Mouse (Mus musculus) urinary bladder, adult 2 months (tissue): ENCODE results near the gene Impg2. TPM values are rescaled to one million over a fixed set of nuclear protein-coding genes. Genes with fewer than 3 reads are reported as not detected.

Source experiments
- DNase-seq: peaks from one replicate; pipeline ENCODE4 v3.0.0; 2022; ENCODE audit warnings: low spot score
- polyA plus RNA-seq: library from polyadenylated mRNA; depleted of rRNA; stranded (reverse); fragments of >200 nt; gene quantifications from 2 replicates; pipeline ENCODE4 v1.2.3, GENCODE M21; 2012; rRNA removed

Impg2 gene
- polyA plus RNA-seq, 1 experiment: 0.26 TPM

- DNase-seq: no peak
These were observed 94.7 kb downstream of the Impg2 start for GRCm38 (mm10) chr16:56298836-56299235.

- no peak for DNase-seq
These were observed 98.9 kb downstream of the Impg2 start for GRCm38 (mm10) chr16:56302996-56303395.

- no peak for DNase-seq
These were observed 100.1 kb downstream of the Impg2 start for GRCm38 (mm10) chr16:56304167-56304566.

DNA sequence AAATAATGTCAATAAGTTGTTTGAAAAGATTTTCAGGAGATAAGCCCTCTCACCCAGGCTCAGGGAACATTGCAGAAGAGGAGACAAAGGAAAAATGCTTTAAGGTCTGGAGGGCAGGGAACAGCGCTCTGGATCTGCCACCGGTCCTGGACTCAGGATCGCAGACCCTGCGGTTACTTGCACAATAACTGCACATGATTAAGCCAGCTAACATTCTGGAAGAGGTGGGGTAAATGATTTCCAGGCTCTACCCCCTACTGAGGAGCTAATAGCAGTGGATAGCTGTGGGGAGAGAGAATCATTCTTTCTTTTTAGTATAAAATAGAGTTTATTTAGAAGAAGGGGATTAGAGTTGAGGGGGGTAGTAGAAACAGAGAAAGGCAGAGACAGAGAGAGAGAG lies 103.5 kb downstream of the Impg2 start:
- DNase-seq: no peak

DNA sequence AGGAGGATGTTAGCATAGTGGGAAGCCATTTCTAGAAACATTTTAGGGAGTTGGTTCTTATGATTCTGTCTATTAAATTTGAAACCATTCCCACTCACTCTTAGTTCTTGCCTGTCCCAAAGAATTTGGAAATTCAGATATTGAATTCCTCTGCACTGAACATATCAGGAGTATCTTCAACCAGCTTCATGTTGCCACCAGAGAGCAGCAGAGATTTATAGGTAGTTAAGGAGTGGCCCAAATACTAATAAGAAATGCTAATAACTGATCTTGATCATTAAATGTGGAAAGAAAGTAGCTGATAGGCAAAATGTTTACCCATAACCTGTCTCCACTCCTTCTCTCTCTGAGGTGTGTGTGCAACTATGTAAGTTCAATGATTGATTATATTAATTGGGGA lies 107.2 kb downstream of the Impg2 start:
- DNase-seq: no peak

Other genes starting within 250 kb of the Impg2 start
- 872 and 875 TPM in 2 replicates for gene Rpl24, start 238.0 kb upstream of the Impg2 start, polyA plus RNA-seq
- 11.7 and 11.8 TPM in 2 replicates for gene Zbtb11, start 230.4 kb upstream of the Impg2 start, polyA plus RNA-seq
- gene Pcnp, start 174.6 kb upstream of the Impg2 start, polyA plus RNA-seq: 79.2 and 94.9 TPM in 2 replicates
- 8.6 and 9.1 TPM in 2 replicates for gene Trmt10c, start 166.5 kb upstream of the Impg2 start, polyA plus RNA-seq
- 11.7 and 12.8 TPM in 2 replicates for gene Senp7, start 156.0 kb upstream of the Impg2 start, polyA plus RNA-seq